Mouse (Mus musculus) megakaryocyte, embryonic 14.5 days (primary cell): Measurements from ENCODE around the gene Gm1527.

ENCODE experiments used
- FLI1 ChIP-seq: IDR thresholded peaks from 2 replicates; pipeline ENCODE4 v1.6.1; 2012; ENCODE audit warnings: low read length, inconsistent platforms, mixed read lengths
- GATA1 ChIP-seq: IDR thresholded peaks from 3 replicates; pipeline ENCODE4 v1.6.1; 2012; ENCODE audit warnings: mixed read lengths, low read length, inconsistent platforms, borderline replicate concordance

- TF ChIP-seq GATA1 (no peak), FLI1 (no peak)
Measured at GRCm38 (mm10) chr3:28892317-28892716, at the start of gene Gm1527.
